Mouse (Mus musculus) limb, embryonic 14.5 days (tissue): ENCODE data around the gene Cfap45. TPM values are rescaled to one million over a fixed set of nuclear protein-coding genes. Genes with fewer than 3 reads are reported as not detected.
A peak's percentile ranks its signal among the peaks of the same experiment; 100 is the strongest.

ENCODE experiments used
- ATAC-seq: fragments of 200-750 bp; cut with Nextera tagmentation; 2 replicates; pipeline ENCODE4 v1.8.0; 2017; ENCODE audit warnings: low read depth, moderate number of reproducible peaks, moderate TSS enrichment; ENCODE audit not compliant: low FRiP score
- DNase-seq: peaks from one replicate; pipeline ENCODE4 v3.0.0-alpha.2; 2015; ENCODE audit warnings: low spot score
- H3K27ac ChIP-seq: fragments of 300-500 bp; sonication (generic); replicated peaks from 2 replicates; pipeline ENCODE4 v1.5.1; 2014; ENCODE audit warnings: low read depth, mild to moderate bottlenecking, low read length, moderate library complexity, mixed read lengths
- H3K27me3 ChIP-seq: fragments of 300-500 bp; sonication (generic); 2 replicates; pipeline ENCODE4 v1.6.1; 2014; ENCODE audit warnings: low read length, mixed read lengths; ENCODE audit not compliant: control insufficient read depth, insufficient read depth
- H3K36me3 ChIP-seq: fragments of 300-500 bp; sonication (generic); 2 replicates; pipeline ENCODE4 v1.6.1; 2014; ENCODE audit warnings: mild to moderate bottlenecking, low read length, moderate library complexity, mixed read lengths; ENCODE audit not compliant: control insufficient read depth, insufficient read depth
- H3K4me1 ChIP-seq: fragments of 300-500 bp; sonication (generic); 2 replicates; pipeline ENCODE4 v1.6.1; 2014; ENCODE audit warnings: antibody characterized with exemption, low read length, mixed read lengths; ENCODE audit not compliant: control insufficient read depth, insufficient read depth
- H3K4me2 ChIP-seq: fragments of 300-500 bp; sonication (generic); replicated peaks from 2 replicates; pipeline ENCODE4 v1.6.1; 2014; ENCODE audit warnings: low read depth, mild to moderate bottlenecking, low read length, moderate library complexity; ENCODE audit not compliant: severe bottlenecking
- H3K4me3 ChIP-seq: fragments of 300-500 bp; sonication (generic); replicated peaks from 2 replicates; pipeline ENCODE4 v1.5.1; 2014; ENCODE audit warnings: low read length
- H3K9ac ChIP-seq: fragments of 300-500 bp; sonication (generic); 2 replicates; pipeline ENCODE4 v1.6.1; 2014; ENCODE audit warnings: mild to moderate bottlenecking, low read depth, low read length, moderate library complexity; ENCODE audit not compliant: severe bottlenecking
- H3K9me3 ChIP-seq: fragments of 300-500 bp; sonication (generic); 2 replicates; pipeline ENCODE4 v1.6.1; 2016; ENCODE audit warnings: low read length; ENCODE audit not compliant: control insufficient read depth
- POLR2A ChIP-seq: fragments of 200-500 bp; IDR thresholded peaks from 2 replicates; pipeline ENCODE4 v1.8.0; 2012; ENCODE audit warnings: inconsistent platforms, mild to moderate bottlenecking, moderate library complexity, borderline replicate concordance; ENCODE audit not compliant: insufficient read depth, insufficient read length; ENCODE audit errors: extremely low read depth
- WGBS: fragments of 180-500 bp; shearing (Covaris S2); extraction: QIAGEN DNeasy Blood & Tissue Kit; methylation state at CpG from one replicate; pipeline ENCODE4 v1.1.7; 2014; 5-methylcytosine and 5-hydroxymethylcytosine counted together
- polyA plus RNA-seq, 2 experiments: library from polyadenylated mRNA; depleted of rRNA in 1 of 2; stranded (reverse) in 1 of 2; unstranded in 1 of 2; fragments of >200 nt; fragmentation: Nextera tagmentation in 1 of 2; extraction: Ambion mirVana in 1 of 2; gene quantifications; 2 replicates each; pipeline versions ENCODE4 v1.2.1 to v1.2.3; 2012 to 2014

Gene Cfap45
- polyA plus RNA-seq, 2 experiments: 0.98 to 1.3 TPM

DNA sequence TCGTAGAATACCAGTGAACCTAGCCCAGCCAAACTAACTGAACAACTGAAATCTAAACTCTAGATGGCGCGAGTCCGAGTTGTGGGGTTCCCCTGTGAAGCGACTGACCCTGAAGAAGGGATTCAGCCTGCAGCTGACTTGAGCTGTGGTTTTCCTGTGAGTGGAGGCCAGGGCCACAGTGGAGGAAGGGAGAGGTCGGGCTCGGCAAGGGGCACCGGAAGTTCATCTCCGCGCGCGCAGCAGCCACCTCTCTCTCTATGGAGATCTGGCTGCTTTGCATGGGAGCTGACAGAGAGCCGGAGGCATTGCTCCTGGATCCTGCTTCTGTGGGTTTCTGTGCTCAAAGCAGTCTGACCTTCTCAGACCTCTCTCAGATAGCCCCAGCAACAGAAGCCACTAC, 7.6 kb upstream of the Cfap45 start:
- ATAC-seq (peak; percentile 24; the same call in 1 of the 2 replicates), DNase-seq (peak; percentile 56)
- TF ChIP-seq POLR2A: no peak
- H3K4me2 ChIP-seq: peak overlapping the region; percentile 25; the same call in 1 of the 2 replicates
- no peaks in the 10 kb centered on the region for H3K36me3 ChIP-seq
- no peaks in the 10 kb centered on the region for H3K27me3 ChIP-seq
- H3K27ac ChIP-seq: no peak overlapping the region; the same call in 1 of the 2 replicates
- H3K9me3 ChIP-seq: no peaks in the 10 kb centered on the region
- no peak overlapping the region for H3K4me3 ChIP-seq
- H3K4me1 ChIP-seq: 0 out of 2 replicates have a peak, but pooled peaks cover 13% of the 10 kb centered on the region
- 37% methylated on average over 13 of the region's 13 CpGs for whole genome bisulfite sequencing
- 0 out of 2 replicates have a peak overlapping the region, but pooled peaks have one; percentile 12 for H3K9ac ChIP-seq

- Histone ChIP-seq H3K36me3 (no peaks in the 10 kb centered on the region), H3K4me2 (no peak overlapping the region), H3K4me3 (no peak overlapping the region), H3K9me3 (no peaks in the 10 kb centered on the region), H3K27ac (no peak overlapping the region; the same call in 1 of the 2 replicates), H3K4me1 (0 out of 2 replicates have a peak, but pooled peaks cover 13% of the 10 kb centered on the region), H3K27me3 (no peaks in the 10 kb centered on the region), H3K9ac (no peak overlapping the region)
- 65% methylated on average over 17 of the region's 17 CpGs for WGBS
- DNase-seq (no peak), ATAC-seq (no peak)
- TF ChIP-seq POLR2A: no peak
Observed at GRCm38 (mm10) chr1:172513525-172514212, 6.9 kb upstream of the Cfap45 start.

- TF ChIP-seq POLR2A: no peak
- Histone ChIP-seq H3K4me3 (no peak overlapping the region), H3K36me3 (no peaks in the 10 kb centered on the region), H3K27ac (no peak overlapping the region), H3K9ac (no peak overlapping the region), H3K4me1 (0 out of 2 replicates have a peak, but pooled peaks cover 13% of the 10 kb centered on the region), H3K27me3 (no peaks in the 10 kb centered on the region), H3K9me3 (no peaks in the 10 kb centered on the region), H3K4me2 (no peak overlapping the region)
- no peak for ATAC-seq
- WGBS: 75% methylated on average over 4 of the region's 4 CpGs
- DNase-seq: no peak
Observed at GRCm38 (mm10) chr1:172514213-172514529, 6.4 kb upstream of the Cfap45 start.

- no peak for TF ChIP-seq POLR2A
- H3K36me3 ChIP-seq: no peaks in the 10 kb centered on the region
- no peak overlapping the region for H3K9ac ChIP-seq
- WGBS: 84% methylated on average over 7 of the region's 7 CpGs
- no peak overlapping the region for H3K4me3 ChIP-seq
- H3K27ac ChIP-seq: no peak overlapping the region
- H3K4me2 ChIP-seq: no peak overlapping the region
- H3K9me3 ChIP-seq: no peaks in the 10 kb centered on the region
- no peak for DNase-seq
- H3K4me1 ChIP-seq: 0 out of 2 replicates have a peak, but pooled peaks cover 13% of the 10 kb centered on the region
- ATAC-seq: no peak
- no peaks in the 10 kb centered on the region for H3K27me3 ChIP-seq
Observed at GRCm38 (mm10) chr1:172514551-172515268, 5.9 kb upstream of the Cfap45 start.

DNA sequence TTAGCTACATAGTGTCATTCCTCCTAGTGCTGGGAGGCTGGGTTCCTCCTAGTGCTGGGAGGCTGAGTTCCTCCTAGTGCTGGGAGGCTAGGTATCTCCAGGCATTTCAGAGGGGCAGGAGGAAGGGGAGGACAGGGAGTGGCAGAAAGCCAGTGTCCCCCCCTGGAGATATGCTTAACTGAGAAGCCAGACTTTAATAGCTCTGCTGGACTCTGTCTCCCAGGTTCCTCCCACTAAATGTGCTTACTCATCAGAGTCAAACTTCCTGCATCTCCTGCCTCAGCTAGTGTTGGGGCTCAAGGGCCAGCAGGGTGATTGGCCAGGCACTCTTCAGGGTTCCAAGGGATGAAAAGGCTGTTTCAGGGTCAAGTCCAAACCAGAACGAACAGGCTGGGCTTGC, 5.2 kb upstream of the Cfap45 start:
- no peaks in the 10 kb centered on the region for H3K27me3 ChIP-seq
- ATAC-seq (no peak; the same call in 1 of the 2 replicates), DNase-seq (no peak)
- no peak overlapping the region for H3K27ac ChIP-seq
- 75% methylated on average over 1 of the region's 1 CpGs for whole genome bisulfite sequencing
- no peak for TF ChIP-seq POLR2A
- no peaks in the 10 kb centered on the region for H3K9me3 ChIP-seq
- peaks cover 16% of the 10 kb centered on the region for H3K4me1 ChIP-seq
- H3K9ac ChIP-seq: no peak overlapping the region
- H3K4me2 ChIP-seq: no peak overlapping the region
- H3K4me3 ChIP-seq: no peak overlapping the region
- H3K36me3 ChIP-seq: no peaks in the 10 kb centered on the region
